Mouse (Mus musculus) hindbrain, embryonic 14.5 days (tissue): Measurements from ENCODE around the gene Wdfy2. TPM values are rescaled to one million over a fixed set of nuclear protein-coding genes. Genes with fewer than 3 reads are reported as not detected.

Experiments
- ATAC-seq: fragments of 200-750 bp; cut with Nextera tagmentation; 2 replicates; pipeline ENCODE4 v1.8.0; 2017; ENCODE audit warnings: moderate number of reproducible peaks, mild to moderate bottlenecking, moderate TSS enrichment, moderate library complexity; ENCODE audit not compliant: low FRiP score
- DNase-seq: peaks from one replicate; pipeline ENCODE4 v3.0.0-alpha.2; 2015; ENCODE audit warnings: low spot score
- H3K27ac ChIP-seq: fragments of 300-500 bp; sonication (generic); 2 replicates; pipeline ENCODE4 v1.5.1; 2014; ENCODE audit warnings: mild to moderate bottlenecking, moderate library complexity
- H3K27me3 ChIP-seq: fragments of 300-500 bp; sonication (generic); 2 replicates; pipeline ENCODE4 v1.6.1; 2014; ENCODE audit warnings: mild to moderate bottlenecking, low read length, mixed read lengths; ENCODE audit not compliant: control insufficient read depth, insufficient read depth
- H3K36me3 ChIP-seq: fragments of 300-500 bp; sonication (generic); replicated peaks from 2 replicates; pipeline ENCODE4 v1.6.1; 2014; ENCODE audit not compliant: control insufficient read depth, insufficient read depth
- H3K4me1 ChIP-seq: fragments of 300-500 bp; sonication (generic); replicated peaks from 2 replicates; pipeline ENCODE4 v1.6.1; 2014; ENCODE audit warnings: antibody characterized with exemption, low read length, mixed read lengths; ENCODE audit not compliant: control insufficient read depth, insufficient read depth
- H3K4me2 ChIP-seq: fragments of 300-500 bp; sonication (generic); replicated peaks from 2 replicates; pipeline ENCODE4 v1.6.1; 2014; ENCODE audit warnings: mild to moderate bottlenecking, moderate library complexity
- H3K4me3 ChIP-seq: fragments of 300-500 bp; sonication (generic); replicated peaks from 2 replicates; pipeline ENCODE4 v1.5.1; 2014; ENCODE audit warnings: mild to moderate bottlenecking, low read length
- H3K9ac ChIP-seq: fragments of 300-500 bp; sonication (generic); 2 replicates; pipeline ENCODE4 v1.6.1; 2014
- H3K9me3 ChIP-seq: fragments of 300-500 bp; sonication (generic); 2 replicates; pipeline ENCODE4 v1.6.1; 2016; ENCODE audit warnings: low read length; ENCODE audit not compliant: control insufficient read depth
- WGBS: fragments of 180-500 bp; shearing (Covaris S2); extraction: QIAGEN DNeasy Blood & Tissue Kit; methylation state at CpG from one replicate; pipeline ENCODE4 v1.1.7; 2014; 5-methylcytosine and 5-hydroxymethylcytosine counted together
- polyA plus RNA-seq: library from polyadenylated mRNA; unstranded; fragments of >200 nt; fragmentation: Nextera tagmentation; extraction: Ambion mirVana; gene quantifications from 2 replicates; pipeline ENCODE4 v1.2.1, GENCODE M21; 2014

The Wdfy2 gene
- polyA plus RNA-seq, 1 experiment from 2014 or later, result 12.0 TPM

GRCm38 (mm10) chr14:62855863-62856262, 18.4 kb downstream of the Wdfy2 start:
- 69% methylated on average over 3 of the region's 3 CpGs for WGBS
- H3K27me3 ChIP-seq, result no peaks in the 10 kb centered on the region
- DNase-seq (no peak), ATAC-seq (no peak)
- H3K9me3 ChIP-seq, result no peaks in the 10 kb centered on the region
- H3K4me1 ChIP-seq, result peaks cover 4% of the 10 kb centered on the region; the same call in 1 of the 2 replicates
- no peak overlapping the region for H3K9ac ChIP-seq
- H3K27ac ChIP-seq, result no peak overlapping the region
- no peak overlapping the region for H3K4me3 ChIP-seq
- H3K4me2 ChIP-seq, result no peak overlapping the region
- H3K36me3 ChIP-seq, result no peaks in the 10 kb centered on the region

- no peaks in the 10 kb centered on the region for H3K36me3 ChIP-seq
- H3K9me3 ChIP-seq, result no peaks in the 10 kb centered on the region
- DNase-seq, result no peak
- H3K27ac ChIP-seq, result no peak overlapping the region
- no peak for ATAC-seq
- WGBS, result 83% methylated on average over 5 of the region's 5 CpGs
- 0 out of 2 replicates have a peak, but pooled peaks cover under 1% of the 10 kb centered on the region for H3K4me1 ChIP-seq
- no peaks in the 10 kb centered on the region for H3K27me3 ChIP-seq
- H3K9ac ChIP-seq, result no peak overlapping the region
- H3K4me2 ChIP-seq, result no peak overlapping the region
- no peak overlapping the region for H3K4me3 ChIP-seq
Measured at GRCm38 (mm10) chr14:62856490-62856889, 19.0 kb downstream of the Wdfy2 start.

GRCm38 (mm10) chr14:62857879-62858278, 20.4 kb downstream of the Wdfy2 start:
- Histone ChIP-seq H3K9ac (no peak overlapping the region), H3K4me3 (no peak overlapping the region), H3K9me3 (no peaks in the 10 kb centered on the region), H3K27me3 (no peaks in the 10 kb centered on the region), H3K27ac (no peak overlapping the region), H3K36me3 (no peaks in the 10 kb centered on the region), H3K4me1 (no peaks in the 10 kb centered on the region), H3K4me2 (no peak overlapping the region)
- DNase-seq (no peak), ATAC-seq (no peak)
- WGBS, result 83% methylated on average over 4 of the region's 4 CpGs

- no peak for ATAC-seq
- H3K4me3 ChIP-seq, result no peak overlapping the region
- no peaks in the 10 kb centered on the region for H3K9me3 ChIP-seq
- no peak overlapping the region for H3K9ac ChIP-seq
- DNase-seq, result no peak
- 81% methylated on average over 3 of the region's 3 CpGs for WGBS
- no peaks in the 10 kb centered on the region for H3K36me3 ChIP-seq
- no peak overlapping the region for H3K4me2 ChIP-seq
- no peaks in the 10 kb centered on the region for H3K27me3 ChIP-seq
- H3K4me1 ChIP-seq, result no peaks in the 10 kb centered on the region
- H3K27ac ChIP-seq, result no peak overlapping the region
Measured at GRCm38 (mm10) chr14:62858311-62858710, 20.8 kb downstream of the Wdfy2 start.

GRCm38 (mm10) chr14:62862564-62862963, 25.1 kb downstream of the Wdfy2 start:
- 86% methylated on average over 5 of the region's 5 CpGs for WGBS

GRCm38 (mm10) chr14:62864254-62864653, 26.8 kb downstream of the Wdfy2 start:
- no peak for DNase-seq
- 0 out of 2 replicates have a peak, but pooled peaks cover 4% of the 10 kb centered on the region for H3K4me1 ChIP-seq
- no peaks in the 10 kb centered on the region for H3K9me3 ChIP-seq
- ATAC-seq, result no peak
- WGBS, result 50% methylated on average over 1 of the region's 1 CpGs
- H3K4me2 ChIP-seq, result no peak overlapping the region
- no peaks in the 10 kb centered on the region for H3K36me3 ChIP-seq
- H3K27me3 ChIP-seq, result no peaks in the 10 kb centered on the region
- no peak overlapping the region for H3K9ac ChIP-seq
- H3K27ac ChIP-seq, result no peak overlapping the region
- H3K4me3 ChIP-seq, result no peak overlapping the region

More at GRCm38 (mm10) chr14:62862564-62862963, 25.1 kb downstream of the Wdfy2 start:
- 0 out of 2 replicates have a peak, but pooled peaks cover 4% of the 10 kb centered on the region for H3K4me1 ChIP-seq
- no peaks in the 10 kb centered on the region for H3K9me3 ChIP-seq
- H3K4me3 ChIP-seq, result no peak overlapping the region
- no peak overlapping the region for H3K27ac ChIP-seq
- no peaks in the 10 kb centered on the region for H3K27me3 ChIP-seq
- ATAC-seq (no peak), DNase-seq (no peak)
- H3K9ac ChIP-seq, result no peak overlapping the region
- H3K4me2 ChIP-seq, result no peak overlapping the region
- no peaks in the 10 kb centered on the region for H3K36me3 ChIP-seq

- Histone ChIP-seq H3K9me3 (no peaks in the 10 kb centered on the region), H3K9ac (no peak overlapping the region), H3K4me2 (no peak overlapping the region), H3K4me3 (no peak overlapping the region), H3K36me3 (no peaks in the 10 kb centered on the region), H3K4me1 (0 out of 2 replicates have a peak, but pooled peaks cover 4% of the 10 kb centered on the region), H3K27ac (peak overlapping the region; percentile 28; the same call in 1 of the 2 replicates), H3K27me3 (no peaks in the 10 kb centered on the region)
- WGBS, result 31% methylated on average over 2 of the region's 2 CpGs
- DNase-seq (no peak), ATAC-seq (no peak)
Measured at GRCm38 (mm10) chr14:62865405-62865804, 27.9 kb downstream of the Wdfy2 start.

- no peak overlapping the region for H3K9ac ChIP-seq
- DNase-seq (no peak), ATAC-seq (no peak)
- no peaks in the 10 kb centered on the region for H3K27me3 ChIP-seq
- no peak overlapping the region for H3K27ac ChIP-seq
- H3K36me3 ChIP-seq, result no peaks in the 10 kb centered on the region
- H3K4me3 ChIP-seq, result no peak overlapping the region
- H3K4me1 ChIP-seq, result 0 out of 2 replicates have a peak, but pooled peaks cover 4% of the 10 kb centered on the region
- H3K4me2 ChIP-seq, result no peak overlapping the region
- WGBS, result 80% methylated on average over 5 of the region's 5 CpGs
- H3K9me3 ChIP-seq, result peaks cover 5% of the 10 kb centered on the region; the same call in 1 of the 2 replicates
Measured at GRCm38 (mm10) chr14:62867069-62867468, 29.6 kb downstream of the Wdfy2 start.

- WGBS, result 91% methylated on average over 1 of the region's 1 CpGs
- Histone ChIP-seq H3K4me2 (no peak overlapping the region), H3K27me3 (no peaks in the 10 kb centered on the region), H3K4me3 (no peak overlapping the region), H3K9me3 (peaks cover 5% of the 10 kb centered on the region; the same call in 1 of the 2 replicates), H3K9ac (no peak overlapping the region), H3K27ac (peak overlapping the region; percentile 7; the same call in 1 of the 2 replicates), H3K36me3 (no peaks in the 10 kb centered on the region), H3K4me1 (0 out of 2 replicates have a peak, but pooled peaks cover 4% of the 10 kb centered on the region)
- ATAC-seq, result no peak
- no peak for DNase-seq
Measured at GRCm38 (mm10) chr14:62867576-62867975, 30.1 kb downstream of the Wdfy2 start.

GRCm38 (mm10) chr14:62868254-62868653, 30.8 kb downstream of the Wdfy2 start:
- no peak overlapping the region for H3K4me3 ChIP-seq
- no peak overlapping the region for H3K9ac ChIP-seq
- H3K4me2 ChIP-seq, result no peak overlapping the region
- H3K36me3 ChIP-seq, result no peaks in the 10 kb centered on the region
- no peak for DNase-seq
- H3K27me3 ChIP-seq, result no peaks in the 10 kb centered on the region
- H3K4me1 ChIP-seq, result 0 out of 2 replicates have a peak, but pooled peaks cover 4% of the 10 kb centered on the region
- ATAC-seq, result no peak
- no peak overlapping the region for H3K27ac ChIP-seq
- WGBS, result 32% methylated on average over 3 of the region's 3 CpGs
- H3K9me3 ChIP-seq, result peaks cover 5% of the 10 kb centered on the region; the same call in 1 of the 2 replicates
